Mouse (Mus musculus): Measurements from ENCODE around the gene Ephb6. TPM values are rescaled to one million over a fixed set of nuclear protein-coding genes. Genes with fewer than 3 reads are reported as not detected.

Gene Ephb6
- polyA plus RNA-seq, 1 experiment from 2014 or later, result 11.9 TPM

GRCm38 (mm10) chr6:41631549-41631948 lies 26.3 kb downstream of the Ephb6 start:
- no peaks in the 10 kb centered on the region for H3K4me1 ChIP-seq (replicated peaks; ENCODE audit: insufficient read depth, low read length)
- ATAC-seq (replicated peaks; ENCODE audit: low FRiP score, low read depth) (no peak), DNase-seq (ENCODE audit: low spot score) (no peak)
- no peak overlapping the region for H3K4me3 ChIP-seq (replicated peaks; ENCODE audit: low read depth, low read length)
- no peak overlapping the region for H3K4me2 ChIP-seq (ENCODE audit: low read length)
- H3K9me3 ChIP-seq (replicated peaks; ENCODE audit: low read length), result no peaks in the 10 kb centered on the region
- no peak for TF ChIP-seq CTCF (IDR thresholded peaks at IDR 0.05; ENCODE audit: low read depth)
- H3K27me3 ChIP-seq (ENCODE audit: insufficient read depth, low read length), result no peaks in the 10 kb centered on the region
- WGBS, result 70% methylated on average over 4 of the region's 4 CpGs
- no peak overlapping the region for H3K9ac ChIP-seq (ENCODE audit: low read depth, low read length)
- no peaks in the 10 kb centered on the region for H3K36me3 ChIP-seq (ENCODE audit: insufficient read depth, low read length)
- no peak overlapping the region for H3K27ac ChIP-seq

DNA sequence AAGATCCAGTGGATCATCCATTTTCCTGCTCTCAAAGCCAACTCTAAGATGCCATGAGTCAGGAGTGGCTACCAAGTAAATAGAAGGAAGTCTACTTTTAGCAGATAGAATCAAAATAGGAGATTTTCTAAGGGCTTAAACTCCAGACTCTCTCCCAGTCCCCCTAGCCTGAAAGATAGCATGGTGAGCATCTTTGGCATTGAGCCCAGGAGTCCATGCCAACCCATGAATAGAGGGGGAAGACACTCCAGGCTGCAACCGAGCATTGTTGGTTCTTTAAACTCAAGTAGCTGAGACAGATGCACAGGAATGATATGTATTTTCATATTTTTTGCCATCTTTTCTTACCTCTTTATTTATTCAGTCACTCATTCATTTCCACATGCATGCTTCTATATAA lies 29.9 kb downstream of the Ephb6 start:
- H3K4me3 ChIP-seq (replicated peaks; ENCODE audit: low read depth, low read length), result no peak overlapping the region
- no peak for DNase-seq (ENCODE audit: low spot score)
- TF ChIP-seq CTCF (IDR thresholded peaks at IDR 0.05; ENCODE audit: low read depth), result no peak

GRCm38 (mm10) chr6:41636178-41636577 lies 30.9 kb downstream of the Ephb6 start, which contains the start of gene Trpv6:
Gene Trpv6, minus strand, starts transcription at chr6:41636405.
- H3K27ac ChIP-seq, result no peak within 1 kb of the TSS
- H3K36me3 ChIP-seq (ENCODE audit: insufficient read depth, low read length), result no peaks in the 10 kb centered on the region
- WGBS, result 16% methylated on average over 5 of the region's 5 CpGs
- H3K4me2 ChIP-seq (ENCODE audit: low read length), result peak within 1 kb of the TSS; percentile 39
- H3K27me3 ChIP-seq (ENCODE audit: insufficient read depth, low read length), result no peaks in the 10 kb centered on the region
- 0 out of 2 replicates have a peak within 1 kb of the TSS, but pooled peaks have one; percentile 13 for H3K9ac ChIP-seq (ENCODE audit: low read depth, low read length)
- ATAC-seq (replicated peaks; ENCODE audit: low FRiP score, low read depth) (no peak), DNase-seq (ENCODE audit: low spot score) (no peak)
- no peaks in the 10 kb centered on the region for H3K4me1 ChIP-seq (replicated peaks; ENCODE audit: insufficient read depth, low read length)
- peak within 1 kb of the TSS; percentile 25 for H3K4me3 ChIP-seq (replicated peaks; ENCODE audit: low read depth, low read length)
- no peaks in the 10 kb centered on the region for H3K9me3 ChIP-seq (replicated peaks; ENCODE audit: low read length)
- TF ChIP-seq CTCF (IDR thresholded peaks at IDR 0.05; ENCODE audit: low read depth), result no peak

More for the DNA sequence above, 29.9 kb downstream of the Ephb6 start:
- Histone ChIP-seq H3K4me2 (ENCODE audit: low read length) (peak overlapping the region; percentile 39), H3K9me3 (replicated peaks; ENCODE audit: low read length) (no peaks in the 10 kb centered on the region), H3K27ac (no peak overlapping the region), H3K36me3 (ENCODE audit: insufficient read depth, low read length) (no peaks in the 10 kb centered on the region), H3K9ac (ENCODE audit: low read depth, low read length) (no peak overlapping the region), H3K4me1 (replicated peaks; ENCODE audit: insufficient read depth, low read length) (no peaks in the 10 kb centered on the region), H3K27me3 (ENCODE audit: insufficient read depth, low read length) (no peaks in the 10 kb centered on the region)
- WGBS, result 76% methylated on average over 1 of the region's 1 CpGs
- ATAC-seq (replicated peaks; ENCODE audit: low FRiP score, low read depth), result no peak

DNA sequence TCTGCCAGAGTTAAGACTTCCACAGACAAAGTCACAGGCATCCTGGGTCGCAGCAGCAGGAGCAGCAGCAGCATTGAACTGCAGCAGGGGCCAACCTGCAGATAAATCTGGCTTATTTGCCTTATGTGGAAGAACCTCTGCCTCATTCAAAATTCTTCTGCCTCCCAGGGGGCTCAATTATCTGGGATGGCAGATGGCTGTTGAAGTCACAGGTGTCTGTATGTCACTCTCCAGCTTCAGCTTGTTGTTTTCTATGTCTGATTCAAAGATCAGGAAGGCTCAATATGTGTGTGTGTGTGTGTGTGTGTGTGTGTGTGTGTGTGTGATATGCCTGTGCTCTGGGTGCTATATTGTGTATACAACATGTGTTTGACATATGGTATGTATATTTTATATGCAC lies 32.1 kb downstream of the Ephb6 start:
- Histone ChIP-seq H3K4me1 (replicated peaks; ENCODE audit: insufficient read depth, low read length) (no peaks in the 10 kb centered on the region), H3K9ac (ENCODE audit: low read depth, low read length) (no peak overlapping the region), H3K27ac (no peak overlapping the region), H3K36me3 (ENCODE audit: insufficient read depth, low read length) (no peaks in the 10 kb centered on the region), H3K4me3 (replicated peaks; ENCODE audit: low read depth, low read length) (no peak overlapping the region), H3K27me3 (ENCODE audit: insufficient read depth, low read length) (no peaks in the 10 kb centered on the region), H3K9me3 (replicated peaks; ENCODE audit: low read length) (no peaks in the 10 kb centered on the region), H3K4me2 (ENCODE audit: low read length) (no peak overlapping the region)
- TF ChIP-seq CTCF (IDR thresholded peaks at IDR 0.05; ENCODE audit: low read depth), result no peak
- DNase-seq (ENCODE audit: low spot score), result no peak
- no peak for ATAC-seq (replicated peaks; ENCODE audit: low FRiP score, low read depth)
- WGBS, result 31% methylated on average over 1 of the region's 1 CpGs

- no peak overlapping the region for H3K27ac ChIP-seq
- H3K4me2 ChIP-seq (ENCODE audit: low read length), result no peak overlapping the region
- H3K4me1 ChIP-seq (replicated peaks; ENCODE audit: insufficient read depth, low read length), result no peaks in the 10 kb centered on the region
- H3K27me3 ChIP-seq (ENCODE audit: insufficient read depth, low read length), result no peaks in the 10 kb centered on the region
- WGBS, result 72% methylated on average over 6 of the region's 6 CpGs
- H3K9ac ChIP-seq (ENCODE audit: low read depth, low read length), result no peak overlapping the region
- DNase-seq (ENCODE audit: low spot score), result no peak
- TF ChIP-seq CTCF (IDR thresholded peaks at IDR 0.05; ENCODE audit: low read depth), result no peak
- H3K36me3 ChIP-seq (ENCODE audit: insufficient read depth, low read length), result no peaks in the 10 kb centered on the region
- H3K4me3 ChIP-seq (replicated peaks; ENCODE audit: low read depth, low read length), result no peak overlapping the region
- no peak for ATAC-seq (replicated peaks; ENCODE audit: low FRiP score, low read depth)
- no peaks in the 10 kb centered on the region for H3K9me3 ChIP-seq (replicated peaks; ENCODE audit: low read length)
Measured at GRCm38 (mm10) chr6:41637927-41638506, 32.7 kb downstream of the Ephb6 start.

GRCm38 (mm10) chr6:41640449-41640848 lies 35.2 kb downstream of the Ephb6 start:
- no peak for TF ChIP-seq CTCF (IDR thresholded peaks at IDR 0.05; ENCODE audit: low read depth)
- no peak overlapping the region for H3K9ac ChIP-seq (ENCODE audit: low read depth, low read length)
- H3K9me3 ChIP-seq (replicated peaks; ENCODE audit: low read length), result no peaks in the 10 kb centered on the region
- no peaks in the 10 kb centered on the region for H3K27me3 ChIP-seq (ENCODE audit: insufficient read depth, low read length)
- ATAC-seq (replicated peaks; ENCODE audit: low FRiP score, low read depth), result no peak
- no peaks in the 10 kb centered on the region for H3K36me3 ChIP-seq (ENCODE audit: insufficient read depth, low read length)
- H3K4me1 ChIP-seq (replicated peaks; ENCODE audit: insufficient read depth, low read length), result no peaks in the 10 kb centered on the region
- no peak for DNase-seq (ENCODE audit: low spot score)
- H3K27ac ChIP-seq, result no peak overlapping the region
- no peak overlapping the region for H3K4me3 ChIP-seq (replicated peaks; ENCODE audit: low read depth, low read length)
- 69% methylated on average over 3 of the region's 3 CpGs for WGBS
- no peak overlapping the region for H3K4me2 ChIP-seq (ENCODE audit: low read length)
